Mouse (Mus musculus) thymus, adult 2 months (tissue): ENCODE measurements around the gene Uts2.

Experiments
- CTCF ChIP-seq: fragments of 200-500 bp; IDR thresholded peaks from 2 replicates; pipeline ENCODE4 v1.5.1; 2012; ENCODE audit warnings: mild to moderate bottlenecking, control low read depth, low read length, moderate library complexity, borderline replicate concordance; ENCODE audit not compliant: control insufficient read depth, poor library complexity, insufficient read depth; ENCODE audit errors: extremely low read depth
- POLR2A ChIP-seq: fragments of 200-500 bp; IDR thresholded peaks from 2 replicates; pipeline ENCODE4 v1.6.1; 2012; ENCODE audit warnings: mild to moderate bottlenecking, low read length, control low read depth, moderate library complexity; ENCODE audit not compliant: control insufficient read depth, poor library complexity, insufficient read depth; ENCODE audit errors: extremely low read depth

DNA sequence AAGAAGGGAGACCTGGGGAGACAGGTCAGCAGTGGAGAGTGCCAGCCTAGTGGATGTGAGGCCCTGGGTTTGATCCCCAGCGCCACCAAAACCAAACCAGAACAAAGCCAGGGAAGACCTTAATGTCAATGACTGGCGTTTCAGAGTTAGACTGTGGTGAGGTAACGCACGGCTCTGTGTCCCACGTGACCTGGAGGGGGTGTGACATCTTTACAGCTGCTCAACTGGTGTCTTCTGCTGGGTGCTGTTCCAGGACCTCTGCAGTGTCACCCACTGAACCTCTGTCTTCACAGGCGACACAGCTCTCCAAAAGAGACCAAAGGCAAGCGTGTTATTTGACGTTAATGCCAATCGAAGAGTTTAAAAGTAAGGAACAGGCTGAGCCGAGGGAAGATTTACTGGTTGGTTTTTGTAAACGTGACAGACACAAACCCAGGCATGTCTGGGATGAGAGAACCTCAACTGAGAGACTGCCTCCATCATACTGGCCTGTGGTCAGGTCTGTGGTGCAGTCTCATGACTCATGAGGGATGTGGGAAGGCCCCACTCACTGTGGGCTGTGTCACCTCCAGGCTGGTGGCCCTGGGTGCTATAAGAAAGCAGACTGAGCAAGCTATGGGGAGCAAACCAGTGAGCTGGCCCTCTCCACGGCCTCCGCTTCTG lies 8.9 kb downstream of the Uts2 start:
- TF ChIP-seq CTCF (no peak), POLR2A (no peak)
